Comparison of ENCODE assay signal across 22 mouse cellular contexts in the genomic region with DNA sequence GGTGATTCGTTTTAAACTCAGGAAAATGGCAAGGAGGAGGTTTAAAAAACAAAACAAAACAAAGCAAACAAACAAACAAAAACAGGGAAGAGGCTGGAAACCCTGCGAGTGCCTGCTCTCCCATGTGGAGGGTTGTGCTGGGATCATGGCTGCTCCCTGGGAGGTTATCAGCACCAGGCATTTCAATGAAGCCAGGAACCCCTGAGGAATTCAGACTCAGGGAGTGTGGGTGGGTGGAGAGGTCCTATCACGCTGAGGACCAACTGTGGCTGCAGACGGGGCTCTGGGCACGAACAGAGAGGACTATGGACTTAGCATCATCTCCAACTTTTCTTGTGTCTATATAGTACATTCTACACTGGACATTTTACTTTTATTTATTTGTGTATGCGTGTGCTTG. TPM values are rescaled to one million over a fixed set of nuclear protein-coding genes. Genes with fewer than 3 reads are reported as not detected.
A peak's percentile ranks its signal among the peaks of the same experiment; 100 is the strongest.
DNase-seq lines count a peak whose midpoint lies in the region; ATAC-seq and TF ChIP-seq lines count a peak whose summit lies in the region.
"Had no signal": no experiment of that assay in that cellular context is flagged by ENCODE, and none has a peak within 500 bp of the region (broad histone marks: within the 10 kb centered on the region; RNA-seq: fewer than 3 reads in every experiment).

No protein-coding gene starts in this region.

- H3K27ac ChIP-seq in heart, postnatal 0 days (ENCODE audit: low read depth), result no peak overlapping the region
- no peak overlapping the region for H3K27ac ChIP-seq in heart, embryonic 11.5 days (ENCODE audit: low read depth, low read length)
- H3K27ac ChIP-seq: embryonic facial prominence, embryonic 13.5 days; forebrain, embryonic 12.5 days; heart, embryonic 13.5 days; hindbrain, embryonic 12.5 days had no signal

- 46% methylated on average over 6 of the region's 6 CpGs for WGBS in heart, postnatal 0 days
- 25% methylated on average over 6 of the region's 6 CpGs for WGBS in heart, embryonic 11.5 days (ENCODE audit: insufficient replicate concordance)

- no peak overlapping the region for H3K9ac ChIP-seq in heart, postnatal 0 days (replicated peaks; ENCODE audit: low read depth, low read length)
- H3K9ac ChIP-seq in heart, embryonic 11.5 days (ENCODE audit: low read depth, low read length), result no peak overlapping the region
- H3K9ac ChIP-seq: embryonic facial prominence, embryonic 13.5 days; forebrain, embryonic 12.5 days; heart, embryonic 13.5 days; hindbrain, embryonic 12.5 days had no signal

- DNase-seq in heart, postnatal 0 days (ENCODE audit: low spot score), result no peak
- peak; percentile 1 for DNase-seq in right cerebral cortex, postnatal 4 days
- no peak for DNase-seq in right cerebral cortex, postnatal 10 days (ENCODE audit: low spot score in 2 of 2)
- DNase-seq in urinary bladder, adult 2 months (ENCODE audit: low spot score), result peak; percentile 9
- no peak for DNase-seq in urinary bladder, postnatal 4 days (ENCODE audit: low spot score in 2 of 2)
- DNase-seq: adrenal gland, adult 8-10 months; cerebellum, adult 18-20 months; cerebellum, adult 9-11 months; cerebellum, postnatal 36 days; gastrocnemius, postnatal 10 days; heart, postnatal 10 days had no signal

- H3K9me3 ChIP-seq in heart, postnatal 0 days (replicated peaks; ENCODE audit: control insufficient read depth, low read length), result no peaks in the 10 kb centered on the region
- no peaks in the 10 kb centered on the region for H3K9me3 ChIP-seq in heart, embryonic 11.5 days (replicated peaks; ENCODE audit: control insufficient read depth, low read length)
- H3K9me3 ChIP-seq: embryonic facial prominence, embryonic 13.5 days; forebrain, embryonic 12.5 days; heart, embryonic 13.5 days; hindbrain, embryonic 12.5 days had no signal

- H3K27me3 ChIP-seq in heart, postnatal 0 days (ENCODE audit: control insufficient read depth, insufficient read depth, low read length), result no peaks in the 10 kb centered on the region
- no peaks in the 10 kb centered on the region for H3K27me3 ChIP-seq in heart, embryonic 11.5 days (ENCODE audit: control insufficient read depth, insufficient read depth, low read length)
- H3K27me3 ChIP-seq: embryonic facial prominence, embryonic 13.5 days; forebrain, embryonic 12.5 days; heart, embryonic 13.5 days; hindbrain, embryonic 12.5 days had no signal

- no peak for ATAC-seq in heart, postnatal 0 days (ENCODE audit: insufficient read depth, low read depth)
- no peak for ATAC-seq in heart, embryonic 11.5 days (replicated peaks; ENCODE audit: insufficient number of reproducible peaks, low FRiP score, low TSS enrichment)
- ATAC-seq: forebrain, embryonic 16.5 days; hindbrain, embryonic 16.5 days had no signal

- no peaks in the 10 kb centered on the region for H3K36me3 ChIP-seq in heart, postnatal 0 days (replicated peaks; ENCODE audit: control insufficient read depth, insufficient read depth, low read length)
- no peaks in the 10 kb centered on the region for H3K36me3 ChIP-seq in heart, embryonic 11.5 days (ENCODE audit: control insufficient read depth, insufficient read depth, low read length)
- H3K36me3 ChIP-seq: embryonic facial prominence, embryonic 13.5 days; forebrain, embryonic 12.5 days; heart, embryonic 13.5 days; hindbrain, embryonic 12.5 days had no signal

- peaks cover 5% of the 10 kb centered on the region; the same call in 1 of the 2 replicates for H3K4me1 ChIP-seq in heart, postnatal 0 days (ENCODE audit: control insufficient read depth, insufficient read depth)
- peaks cover 4% of the 10 kb centered on the region; the same call in 1 of the 2 replicates for H3K4me1 ChIP-seq in heart, embryonic 11.5 days (ENCODE audit: control insufficient read depth, insufficient read depth, low read length)
- H3K4me1 ChIP-seq: embryonic facial prominence, embryonic 13.5 days; forebrain, embryonic 12.5 days; hindbrain, embryonic 12.5 days had no signal

- H3K4me2 ChIP-seq in heart, postnatal 0 days (ENCODE audit: low read depth, low read length), result peak overlapping the region; percentile 20; the same call in 1 of the 2 replicates
- no peak overlapping the region for H3K4me2 ChIP-seq in heart, embryonic 11.5 days
- H3K4me2 ChIP-seq: embryonic facial prominence, embryonic 13.5 days; forebrain, embryonic 12.5 days; heart, embryonic 13.5 days; hindbrain, embryonic 12.5 days had no signal

- no peak for TF ChIP-seq CTCF in heart, postnatal 0 days (IDR thresholded peaks at IDR 0.05; ENCODE audit: low read depth)

- TF ChIP-seq EP300 in heart, postnatal 0 days (IDR thresholded peaks at IDR 0.05; ENCODE audit: low read depth), result no peak

- no peak overlapping the region for H3K4me3 ChIP-seq in heart, postnatal 0 days (ENCODE audit: low read depth, low read length)
- H3K4me3 ChIP-seq in heart, embryonic 11.5 days (ENCODE audit: low read depth, low read length), result no peak overlapping the region
- H3K4me3 ChIP-seq: embryonic facial prominence, embryonic 13.5 days; forebrain, embryonic 12.5 days; heart, embryonic 13.5 days; hindbrain, embryonic 12.5 days had no signal

RNA-seq across cellular contexts. Expression of gene Ackr2, which starts 1.2 kb away (rescaled TPM):
- 4.1 and 4.6 TPM in 2 replicates for total RNA-seq in heart, postnatal 0 days (2014; rRNA removed; ENCODE audit: low replicate concordance)
- polyA plus RNA-seq in heart, postnatal 0 days (2015; fragmentation: Nextera tagmentation; extraction: Ambion mirVana), result 1.6 and 2.1 TPM in 2 replicates
- 0.10 TPM in 1 of 2 replicates, not detected in the other for polyA plus RNA-seq in heart, embryonic 11.5 days (2014; fragmentation: Nextera tagmentation; extraction: Ambion mirVana)
- 5.0 and 8.7 TPM in 2 replicates for polyA plus RNA-seq in urinary bladder, adult 2 months (2012; rRNA removed)
- polyA plus RNA-seq: embryonic facial prominence, embryonic 13.5 days had no signal

RNA-seq across cellular contexts. Expression of gene Cyp8b1, which starts 16.8 kb away (rescaled TPM):
- not detected in 2 replicates for total RNA-seq in heart, postnatal 0 days (2014; rRNA removed; ENCODE audit: low replicate concordance)
- polyA plus RNA-seq in heart, postnatal 0 days (2015; fragmentation: Nextera tagmentation; extraction: Ambion mirVana), result not detected in 2 replicates
- polyA plus RNA-seq in heart, embryonic 11.5 days (2014; fragmentation: Nextera tagmentation; extraction: Ambion mirVana), result not detected in 2 replicates
- polyA plus RNA-seq in urinary bladder, adult 2 months (2012; rRNA removed), result 0.13 and 0.14 TPM in 2 replicates
- total RNA-seq: ES-E14; gastrocnemius, postnatal 10 days; heart, adult 8-10 months; heart, postnatal 10 days; heart, postnatal 4 days had no signal
- polyA plus RNA-seq: embryonic facial prominence, embryonic 13.5 days; forebrain, embryonic 12.5 days; forebrain, embryonic 16.5 days; frontal cortex, adult 2 months; heart, embryonic 13.5 days; hindbrain, embryonic 12.5 days; hindbrain, embryonic 16.5 days had no signal

RNA-seq across cellular contexts. Expression of gene Higd1a, which starts 41.1 kb away (rescaled TPM):
- 59.2 and 85.4 TPM in 2 replicates for total RNA-seq in heart, postnatal 0 days (2014; rRNA removed; ENCODE audit: low replicate concordance)
- 319 and 332 TPM in 2 replicates for polyA plus RNA-seq in heart, postnatal 0 days (2015; fragmentation: Nextera tagmentation; extraction: Ambion mirVana)
- 241 and 243 TPM in 2 replicates for polyA plus RNA-seq in heart, embryonic 11.5 days (2014; fragmentation: Nextera tagmentation; extraction: Ambion mirVana)
- polyA plus RNA-seq in urinary bladder, adult 2 months (2012; rRNA removed), result 55.1 and 55.2 TPM in 2 replicates

RNA-seq across cellular contexts. Expression of gene Fam198a, which starts 51.5 kb away (rescaled TPM):
- total RNA-seq in heart, postnatal 0 days (2014; rRNA removed; ENCODE audit: low replicate concordance), result 1.1 and 3.1 TPM in 2 replicates
- 0.78 and 0.85 TPM in 2 replicates for polyA plus RNA-seq in heart, postnatal 0 days (2015; fragmentation: Nextera tagmentation; extraction: Ambion mirVana)
- 0.35 and 0.44 TPM in 2 replicates for polyA plus RNA-seq in heart, embryonic 11.5 days (2014; fragmentation: Nextera tagmentation; extraction: Ambion mirVana)
- 6.7 and 7.3 TPM in 2 replicates for polyA plus RNA-seq in urinary bladder, adult 2 months (2012; rRNA removed)

Comparison
In these comparisons a context has a peak if more than half of its experiments do, and no peak if none do; other contexts are left out.
1. DNase-seq: peak in right cerebral cortex, postnatal 4 days (single experiment) and urinary bladder, adult 2 months (single experiment); none in heart, postnatal 0 days (single experiment), right cerebral cortex, postnatal 10 days (0 of 2) and urinary bladder, postnatal 4 days (0 of 2).